Mouse (Mus musculus): ENCODE data around the gene Crybb3. TPM values are rescaled to one million over a fixed set of nuclear protein-coding genes. Genes with fewer than 3 reads are reported as not detected.
A peak's percentile ranks its signal among the peaks of the same experiment; 100 is the strongest.

Crybb3 gene
- total RNA-seq, 2 experiments from 2014 or later = 0.62 to 1.5 TPM

GRCm38 (mm10) chr5:113045511-113046273, 35.7 kb downstream of the Crybb3 start:
- DNase-seq = no peak

- peak; percentile 41 for DNase-seq
Observed at GRCm38 (mm10) chr5:113043531-113043930, 37.9 kb downstream of the Crybb3 start.

- peak; percentile 86 for DNase-seq
Observed at GRCm38 (mm10) chr5:113041567-113042071, 39.8 kb downstream of the Crybb3 start.

- DNase-seq = no peak
Observed at GRCm38 (mm10) chr5:113040776-113041175, 40.6 kb downstream of the Crybb3 start.

- DNase-seq = no peak
Observed at GRCm38 (mm10) chr5:113038601-113039000, 42.8 kb downstream of the Crybb3 start.

GRCm38 (mm10) chr5:113035094-113036047, 46.0 kb downstream of the Crybb3 start:
- no peak for DNase-seq

GRCm38 (mm10) chr5:113031201-113031754, 50.1 kb downstream of the Crybb3 start:
- no peak for DNase-seq

- DNase-seq = no peak
Observed at GRCm38 (mm10) chr5:113030082-113030481, 51.3 kb downstream of the Crybb3 start.

GRCm38 (mm10) chr5:113026706-113027105, 54.7 kb downstream of the Crybb3 start:
- no peak for DNase-seq

Other genes with a start within 250 kb of the Crybb3 start
- gene Myo18b, start 185.2 kb downstream of the Crybb3 start, total RNA-seq (2021) = 100 to 1,000 TPM; 437 to 535 TPM
- gene Grk3, start 65.8 kb downstream of the Crybb3 start, total RNA-seq (2021) = 1 to 10 TPM; 3.6 to 4.5 TPM
- not detected for gene Crybb2, start 11.5 kb downstream of the Crybb3 start, total RNA-seq (2021)
- 10 to 100 TPM; 25.7 to 28.0 TPM for gene 2900026A02Rik, start 139.7 kb upstream of the Crybb3 start, total RNA-seq (2021)
- not detected for gene Tmem211, start 145.3 kb upstream of the Crybb3 start, total RNA-seq (2021)
- under 1 TPM; 0.13 to 0.67 TPM for gene Sgsm1, start 229.2 kb upstream of the Crybb3 start, total RNA-seq (2021)

All from gastrocnemius, postnatal 25 days (tissue).